Mouse (Mus musculus) limb, embryonic 12.5 days (tissue): Measurements from ENCODE around the gene Slc12a3. TPM values are rescaled to one million over a fixed set of nuclear protein-coding genes. Genes with fewer than 3 reads are reported as not detected.

Source experiments
- ATAC-seq: fragments of 200-750 bp; cut with Nextera tagmentation; 2 replicates; pipeline ENCODE4 v1.8.0; 2017; ENCODE audit warnings: low read depth, moderate TSS enrichment; ENCODE audit not compliant: insufficient number of reproducible peaks, insufficient read depth, low FRiP score, low TSS enrichment
- H3K27ac ChIP-seq: fragments of 300-500 bp; sonication (generic); 2 replicates; pipeline ENCODE4 v1.5.1; 2016; ENCODE audit warnings: mild to moderate bottlenecking, moderate library complexity
- H3K27me3 ChIP-seq: fragments of 300-500 bp; sonication (generic); 2 replicates; pipeline ENCODE4 v1.6.1; 2016; ENCODE audit warnings: mild to moderate bottlenecking, moderate library complexity
- H3K36me3 ChIP-seq: fragments of 300-500 bp; sonication (generic); 2 replicates; pipeline ENCODE4 v1.6.1; 2016; ENCODE audit warnings: mild to moderate bottlenecking, moderate library complexity
- H3K4me1 ChIP-seq: fragments of 300-500 bp; sonication (generic); replicated peaks from 2 replicates; pipeline ENCODE4 v1.6.1; 2016
- H3K4me2 ChIP-seq: fragments of 300-500 bp; sonication (generic); 2 replicates; pipeline ENCODE4 v1.6.1; 2016; ENCODE audit warnings: mild to moderate bottlenecking, moderate library complexity
- H3K4me3 ChIP-seq: fragments of 300-500 bp; sonication (generic); replicated peaks from 2 replicates; pipeline ENCODE4 v1.5.1; 2016; ENCODE audit warnings: mild to moderate bottlenecking
- H3K9ac ChIP-seq: fragments of 300-500 bp; sonication (generic); replicated peaks from 2 replicates; pipeline ENCODE4 v1.6.1; 2016; ENCODE audit warnings: mild to moderate bottlenecking, moderate library complexity
- H3K9me3 ChIP-seq: fragments of 300-500 bp; sonication (generic); 2 replicates; pipeline ENCODE4 v1.6.1; 2016; ENCODE audit warnings: mild to moderate bottlenecking, moderate library complexity
- WGBS: fragments of 180-500 bp; shearing (Covaris S2); methylation state at CpG from one replicate; pipeline ENCODE4 v1.1.7; 2016; 5-methylcytosine and 5-hydroxymethylcytosine counted together
- microRNA counts: library from miRNA; unstranded; fragments of <30 nt; microRNA quantifications from one replicate; lab custom pipeline; 2017
- microRNA-seq: library from miRNA; unstranded; fragments of <30 nt; microRNA quantifications from one replicate; pipeline ENCODE4, GENCODE M21; 2017
- polyA plus RNA-seq: library from polyadenylated mRNA; unstranded; fragments of >200 nt; fragmentation: Nextera tagmentation; extraction: Ambion mirVana; gene quantifications from 2 replicates; pipeline ENCODE4 v1.2.1, GENCODE M21; 2016

The Slc12a3 gene
- polyA plus RNA-seq, 1 experiment from 2014 or later: not detected

- Histone ChIP-seq H3K9me3 (no peaks in the 10 kb centered on the region), H3K27ac (no peak overlapping the region), H3K4me1 (no peaks in the 10 kb centered on the region), H3K9ac (no peak overlapping the region), H3K4me2 (no peak overlapping the region), H3K27me3 (no peaks in the 10 kb centered on the region), H3K4me3 (no peak overlapping the region), H3K36me3 (no peaks in the 10 kb centered on the region)
- ATAC-seq: no peak
- 87% methylated on average over 7 of the region's 7 CpGs for WGBS
Observed at GRCm38 (mm10) chr8:94409523-94409922, 80.5 kb downstream of the Slc12a3 start.

GRCm38 (mm10) chr8:94412518-94412917, 83.5 kb downstream of the Slc12a3 start:
- Histone ChIP-seq H3K27ac (no peak overlapping the region), H3K36me3 (no peaks in the 10 kb centered on the region), H3K27me3 (no peaks in the 10 kb centered on the region), H3K9ac (no peak overlapping the region), H3K4me1 (no peaks in the 10 kb centered on the region), H3K9me3 (no peaks in the 10 kb centered on the region), H3K4me2 (no peak overlapping the region), H3K4me3 (no peak overlapping the region)
- ATAC-seq: no peak
- 84% methylated on average over 6 of the region's 6 CpGs for WGBS

GRCm38 (mm10) chr8:94413509-94413908, 84.5 kb downstream of the Slc12a3 start:
- Histone ChIP-seq H3K4me3 (no peak overlapping the region), H3K9me3 (no peaks in the 10 kb centered on the region), H3K27me3 (no peaks in the 10 kb centered on the region), H3K4me1 (no peaks in the 10 kb centered on the region), H3K36me3 (no peaks in the 10 kb centered on the region), H3K27ac (no peak overlapping the region), H3K4me2 (no peak overlapping the region), H3K9ac (no peak overlapping the region)
- WGBS: 80% methylated on average over 6 of the region's 6 CpGs
- ATAC-seq: no peak

- no peak; the same call in 1 of the 2 replicates for ATAC-seq
- WGBS: 49% methylated on average over 2 of the region's 2 CpGs
Observed at GRCm38 (mm10) chr8:94415218-94415617, 86.2 kb downstream of the Slc12a3 start.

More at GRCm38 (mm10) chr8:94415218-94415617, 86.2 kb downstream of the Slc12a3 start:
- Histone ChIP-seq H3K4me1 (no peaks in the 10 kb centered on the region), H3K9ac (no peak overlapping the region), H3K27me3 (no peaks in the 10 kb centered on the region), H3K36me3 (no peaks in the 10 kb centered on the region), H3K9me3 (no peaks in the 10 kb centered on the region), H3K4me2 (no peak overlapping the region), H3K4me3 (no peak overlapping the region), H3K27ac (no peak overlapping the region)

MicroRNA genes within 50 kb of the gene (microRNA counts, 519-probe panel; counts per million panel counts)
- 4,931 counts per million, percentile 46 among the panel's probes with 10 or more counts for microRNA mmu-miR-138 (lab: Ali Mortazavi, UCI)

Small RNA genes lying within 50 kb of the gene (microRNA-seq; reads per million reads assigned to microRNA genes)
- gene Mir138-2: 90.9 reads per million, percentile 50 among the genes with 10 or more reads in this experiment

Other genes starting within 250 kb of the Slc12a3 start
- gene Bbs2, start 230.3 kb upstream of the Slc12a3 start, polyA plus RNA-seq: 12.5 and 15.3 TPM in 2 replicates
- not detected in 2 replicates for gene Mt4, start 192.0 kb upstream of the Slc12a3 start, polyA plus RNA-seq
- 0.43 and 0.45 TPM in 2 replicates for gene Mt3, start 176.6 kb upstream of the Slc12a3 start, polyA plus RNA-seq
- gene Mt2, start 156.5 kb upstream of the Slc12a3 start, polyA plus RNA-seq: 15.1 TPM in 2 replicates
- gene Mt1, start 150.1 kb upstream of the Slc12a3 start, polyA plus RNA-seq: 43.6 and 53.6 TPM in 2 replicates
- 114 TPM in 2 replicates for gene Nup93, start 114.6 kb upstream of the Slc12a3 start, polyA plus RNA-seq
- gene Herpud1, start 57.2 kb downstream of the Slc12a3 start, polyA plus RNA-seq: 47.5 and 50.9 TPM in 2 replicates
- gene Nlrc5, start 105.2 kb downstream of the Slc12a3 start, polyA plus RNA-seq: 0.09 TPM in 1 of 2 replicates, not detected in the other
- gene Cpne2, start 203.8 kb downstream of the Slc12a3 start, polyA plus RNA-seq: 6.9 and 7.0 TPM in 2 replicates